Mouse (Mus musculus) monocyte, adult 5-6 weeks (primary cell): ENCODE measurements around the gene B230104I21Rik. TPM values are rescaled to one million over a fixed set of nuclear protein-coding genes. Genes with fewer than 3 reads are reported as not detected.

Source experiments
- ATAC-seq: fragments of 153-309, 156-312 bp; replicated peaks from 2 replicates; pipeline ENCODE4 v1.8.0; 2017; ENCODE audit warnings: mild to moderate bottlenecking; ENCODE audit not compliant: low TSS enrichment, insufficient number of reproducible peaks, severe bottlenecking, poor library complexity, low FRiP score
- total RNA-seq: library from RNA; stranded (forward); fragments of 200-1000, 200-491, 200-594 nt; gene quantifications from 3 replicates; pipeline ENCODE4 v1.2.3, GENCODE M21; 2017

Gene B230104I21Rik
- total RNA-seq, 1 experiment from 2014 or later: not detected

DNA sequence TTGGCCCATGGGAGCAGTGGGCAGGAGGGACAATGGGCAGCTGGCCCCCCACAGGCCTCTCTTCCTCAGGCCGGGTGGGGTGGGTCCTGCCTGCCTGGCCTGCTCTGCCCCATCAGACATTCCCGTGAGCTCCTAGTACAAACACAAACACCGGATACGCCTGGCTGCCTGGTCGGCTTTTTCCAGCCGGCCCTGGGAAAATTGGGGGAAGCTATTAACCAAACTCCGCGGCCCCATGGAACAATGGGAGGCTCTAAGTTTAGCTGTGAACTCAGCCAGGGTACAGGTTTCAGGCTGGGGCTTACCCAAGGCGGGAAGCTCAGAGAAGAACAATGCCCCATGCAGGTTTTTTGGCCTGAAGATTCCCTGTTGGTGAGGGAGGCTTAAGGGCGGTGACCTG lies 723 bp downstream of the B230104I21Rik start:
- ATAC-seq: no peak

DNA sequence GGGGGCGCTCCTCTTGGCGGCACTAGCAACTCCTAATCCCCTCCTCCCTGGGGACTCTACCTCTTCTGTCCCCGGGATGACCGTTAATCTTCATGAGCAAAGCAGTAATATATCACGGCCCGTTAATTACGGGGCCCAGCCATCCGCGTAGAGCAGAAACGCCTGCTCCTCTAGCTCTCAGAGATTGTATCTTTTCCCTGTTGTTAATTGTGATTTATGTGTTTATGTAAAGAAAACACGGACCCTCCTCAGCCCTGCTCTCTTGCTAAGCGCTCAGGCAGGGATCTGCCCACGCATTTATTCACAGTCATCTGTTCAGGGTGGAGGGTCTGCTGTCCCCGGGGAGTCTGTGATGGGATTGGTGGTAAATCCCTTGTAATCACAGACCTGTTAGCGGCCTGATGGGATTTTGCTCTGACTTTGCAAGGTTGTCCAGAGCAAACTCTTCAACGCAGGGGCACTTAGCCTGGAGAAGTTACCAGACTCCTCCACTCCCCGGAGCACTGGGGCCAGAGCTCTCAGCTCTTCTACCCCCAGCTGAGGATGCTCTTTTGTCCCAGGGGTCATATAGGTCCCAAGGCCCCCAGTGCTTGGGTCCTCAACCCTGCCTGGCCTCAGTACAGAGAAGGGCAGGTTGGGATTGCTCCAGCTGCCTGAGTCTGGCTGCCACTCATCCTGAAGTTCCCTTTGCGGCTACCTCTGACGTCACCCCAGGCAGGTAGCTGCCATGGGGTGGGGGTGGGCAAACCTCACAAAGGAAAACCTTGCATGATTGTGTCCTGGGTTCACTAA lies 11.0 kb downstream of the B230104I21Rik start:
- ATAC-seq: no peak

GRCm38 (mm10) chr4:154348197-154348786 lies 12.4 kb downstream of the B230104I21Rik start:
- no peak for ATAC-seq

DNA sequence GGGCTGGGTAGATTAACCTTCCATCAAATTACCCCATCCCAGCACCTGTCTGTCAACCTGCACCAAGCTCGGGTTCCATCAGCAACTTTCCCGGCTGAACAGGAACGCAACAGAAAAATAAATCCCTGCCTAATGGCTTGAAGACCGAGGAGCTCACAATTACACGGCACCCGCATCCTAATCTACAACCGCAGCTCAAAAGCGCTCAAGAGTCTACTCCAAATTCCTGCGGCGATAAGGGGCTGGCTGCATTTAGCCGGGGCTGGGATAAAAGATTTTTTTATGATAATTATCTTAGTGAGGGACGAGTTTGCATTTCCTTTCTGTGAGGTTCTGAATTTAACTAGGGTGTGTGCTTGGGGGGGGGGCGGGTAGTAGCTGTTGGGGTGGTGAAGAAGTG lies 16.3 kb downstream of the B230104I21Rik start:
- no peak for ATAC-seq

DNA sequence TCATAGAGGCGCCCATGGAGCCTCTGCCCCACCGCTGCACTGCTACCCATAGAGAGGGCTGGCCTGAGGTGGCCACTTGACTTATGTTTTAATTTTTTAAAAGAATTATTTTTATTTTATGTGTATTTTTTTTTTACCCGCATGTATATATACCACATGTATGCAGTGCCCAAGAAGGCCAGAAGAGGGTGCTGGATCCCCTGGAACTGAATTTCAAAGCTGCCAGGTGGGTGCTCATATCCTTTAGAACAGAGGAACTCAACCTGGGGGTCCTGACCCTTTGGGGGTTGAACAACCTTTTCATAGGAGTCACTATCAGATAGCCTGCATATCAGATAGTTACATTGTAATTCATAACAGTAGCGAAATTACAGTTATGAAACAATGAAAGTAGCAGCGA lies 19.5 kb downstream of the B230104I21Rik start:
- no peak for ATAC-seq

- ATAC-seq: no peak
These were observed 22.4 kb downstream of the B230104I21Rik start for GRCm38 (mm10) chr4:154358370-154358769.

- no peak for ATAC-seq
These were observed 22.9 kb downstream of the B230104I21Rik start for GRCm38 (mm10) chr4:154358816-154359215.

DNA sequence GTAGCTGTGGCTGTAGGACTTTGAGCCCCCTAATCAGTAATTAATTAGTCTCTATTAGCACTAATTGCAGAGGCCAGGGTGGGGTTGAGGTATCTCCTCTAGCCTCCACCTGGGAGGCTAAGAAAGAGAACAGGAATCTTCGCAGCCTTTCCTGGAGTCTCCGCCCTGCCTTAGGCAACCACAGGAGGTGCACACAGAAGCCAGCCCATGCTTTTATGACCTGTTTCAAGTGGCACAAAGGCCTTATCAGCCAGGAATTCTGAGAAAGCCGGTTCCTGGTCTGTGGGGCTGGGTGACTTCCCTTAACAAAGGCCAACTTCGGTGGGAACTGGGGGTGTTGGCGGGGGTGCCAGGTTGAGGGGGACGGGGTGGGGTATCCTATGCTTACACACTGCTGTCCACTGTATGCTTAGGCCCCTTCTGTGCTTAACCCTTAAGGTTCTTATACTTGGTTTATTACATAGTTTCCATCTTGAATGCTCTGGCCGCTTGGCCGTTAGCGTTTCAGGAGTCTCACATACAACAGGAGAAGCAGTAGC lies 23.9 kb downstream of the B230104I21Rik start:
- no peak for ATAC-seq

DNA sequence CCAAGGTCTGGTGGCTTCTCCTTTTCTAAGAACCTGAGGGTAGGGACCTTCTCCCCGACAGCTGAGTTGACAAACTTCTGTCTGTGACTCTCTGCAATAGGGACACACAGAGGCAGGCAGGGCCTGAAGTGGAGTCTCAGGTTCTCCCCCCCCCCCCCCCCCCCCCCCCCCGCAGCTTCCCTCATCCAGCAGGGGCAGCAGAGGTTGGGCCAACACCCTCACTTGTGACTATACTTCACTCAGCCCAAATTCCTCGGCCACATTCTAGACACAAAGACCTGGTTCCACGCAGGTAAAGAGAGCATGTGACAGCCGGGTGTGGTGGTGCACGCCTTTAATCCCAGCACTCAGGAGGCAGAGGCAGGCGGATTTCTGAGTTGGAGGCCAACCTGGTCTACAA lies 24.5 kb downstream of the B230104I21Rik start:
- no peak for ATAC-seq

DNA sequence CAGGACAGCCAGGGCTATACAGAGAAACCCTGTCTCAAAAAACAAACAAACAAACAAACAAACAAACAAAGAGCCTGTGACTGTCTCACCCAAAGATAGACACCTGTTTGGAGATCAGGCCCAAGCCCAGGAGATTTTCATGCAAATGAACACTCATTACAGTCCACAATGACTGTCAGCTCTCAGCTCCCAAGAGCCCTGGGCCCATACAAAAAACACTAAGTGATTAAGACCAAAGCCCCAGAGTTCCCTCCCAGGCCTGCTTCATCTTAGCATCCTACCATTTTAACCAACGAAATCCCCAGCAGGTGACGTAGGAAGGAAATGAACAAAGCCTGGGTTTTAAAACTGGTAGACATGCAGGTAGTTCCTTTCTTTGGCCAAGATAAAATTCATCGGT lies 24.9 kb downstream of the B230104I21Rik start:
- ATAC-seq: no peak

DNA sequence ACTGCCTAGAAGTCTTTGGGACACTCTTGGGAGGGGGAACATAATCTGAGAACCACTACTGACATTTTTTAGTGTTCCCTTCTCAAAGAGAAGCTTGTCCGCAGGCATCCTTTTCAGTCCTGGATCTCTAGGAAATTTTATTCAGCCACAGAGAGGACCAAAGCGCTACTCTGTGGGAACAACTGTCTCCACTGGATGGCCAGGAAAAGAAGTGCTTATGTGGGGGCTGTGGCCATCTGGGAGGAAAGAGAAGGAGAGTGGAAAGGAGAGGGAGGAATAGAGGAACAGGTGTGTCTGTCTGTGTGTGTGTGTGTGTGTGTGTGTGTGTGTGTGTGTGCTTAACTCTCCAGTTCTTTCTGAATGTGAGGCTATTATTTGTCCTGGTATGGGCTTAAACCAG lies 28.8 kb downstream of the B230104I21Rik start:
- ATAC-seq: no peak

DNA sequence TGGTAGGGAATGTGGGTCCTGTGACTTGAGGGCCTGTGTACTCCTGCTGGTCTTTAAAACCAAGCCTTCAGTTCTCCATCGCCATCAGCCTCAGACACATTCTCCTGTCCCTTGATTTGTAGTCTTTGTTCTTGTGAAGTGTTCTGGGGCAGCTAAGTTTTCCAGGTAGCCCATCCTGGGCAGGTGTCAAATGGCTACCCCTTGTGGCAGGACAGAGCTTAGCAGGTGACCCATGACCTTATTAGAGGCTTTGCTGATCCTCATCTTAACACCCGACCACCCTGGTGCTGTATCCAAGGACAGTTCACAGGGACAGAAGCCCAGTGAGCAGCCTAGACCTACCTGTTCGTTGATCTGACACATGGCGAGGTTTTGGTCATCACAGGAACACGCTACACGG lies 30.9 kb downstream of the B230104I21Rik start:
- ATAC-seq: no peak

GRCm38 (mm10) chr4:154369089-154369488 lies 33.2 kb downstream of the B230104I21Rik start:
- ATAC-seq: no peak

DNA sequence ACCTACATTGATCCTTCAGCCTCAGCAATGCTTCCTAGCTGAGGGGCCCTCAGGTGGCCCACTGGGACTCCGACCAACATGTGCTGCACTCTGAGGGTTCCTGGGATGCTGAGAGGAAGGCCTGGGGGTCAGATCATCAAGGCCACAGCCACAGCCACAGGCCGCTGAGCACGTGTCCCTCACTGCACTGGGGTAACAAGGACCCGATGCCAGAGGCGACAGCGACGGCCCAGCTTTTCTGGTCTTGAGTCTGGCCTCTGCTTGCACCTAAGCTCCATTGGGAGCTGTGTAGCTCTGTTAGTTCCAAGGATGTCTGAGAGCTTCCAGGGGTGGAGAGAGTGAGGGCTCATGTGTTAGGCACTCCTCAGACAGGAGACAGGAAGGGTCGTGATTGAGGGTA lies 34.9 kb downstream of the B230104I21Rik start:
- no peak for ATAC-seq

GRCm38 (mm10) chr4:154371542-154372247 lies 35.8 kb downstream of the B230104I21Rik start:
- no peak for ATAC-seq

DNA sequence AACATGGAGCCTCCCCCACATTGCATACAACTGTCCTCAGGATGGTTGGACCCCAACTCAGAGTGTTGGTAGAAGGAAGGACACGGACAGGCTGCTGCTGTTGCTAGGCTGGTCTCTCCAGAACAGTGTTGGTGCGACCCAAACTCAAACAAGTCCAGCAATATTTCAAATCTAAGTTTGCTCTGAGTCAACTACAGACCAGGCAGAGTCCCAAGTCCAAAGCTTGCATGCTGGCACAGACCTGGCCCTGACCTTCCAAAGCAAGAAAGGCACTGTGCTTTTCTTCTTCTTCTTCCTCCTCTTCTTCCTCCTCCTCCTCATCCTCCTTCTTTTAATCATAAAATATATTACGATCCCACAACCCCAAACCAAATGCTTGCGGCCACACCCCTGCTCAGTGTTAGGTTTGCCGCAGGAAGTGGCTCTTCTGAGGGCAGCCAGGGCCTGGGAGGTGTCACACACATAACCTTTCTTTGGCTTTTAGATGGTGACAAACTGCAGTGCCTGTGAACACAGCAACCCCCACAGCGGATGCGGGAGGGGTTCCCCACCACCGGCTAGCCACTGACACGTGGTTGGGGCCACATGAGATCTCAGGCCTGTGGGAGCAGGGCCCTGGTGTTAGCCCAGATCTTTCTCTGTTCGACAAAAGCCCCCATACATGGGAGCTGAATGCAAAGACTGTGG lies 40.2 kb downstream of the B230104I21Rik start:
- ATAC-seq: no peak

DNA sequence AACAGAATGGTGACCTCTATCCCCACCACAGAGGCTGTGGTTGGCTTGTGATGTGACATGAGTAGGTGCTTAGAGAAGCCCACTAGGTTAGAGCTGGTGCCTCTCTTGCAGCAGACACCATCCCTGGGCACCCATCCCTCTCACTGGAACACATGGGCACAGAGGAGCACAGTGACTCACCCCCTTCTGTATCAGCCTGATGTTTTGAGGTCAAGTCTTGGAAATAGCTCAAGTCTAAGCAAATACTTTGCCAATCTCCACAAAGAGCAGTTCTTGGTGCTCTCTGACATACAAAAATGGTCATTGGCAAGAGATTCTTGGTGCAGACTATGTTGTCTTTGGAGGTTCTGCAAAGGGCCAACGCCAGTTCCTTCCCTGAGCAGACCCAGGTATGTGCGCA lies 42.9 kb downstream of the B230104I21Rik start:
- no peak for ATAC-seq

- ATAC-seq: no peak
These were observed 49.3 kb downstream of the B230104I21Rik start for GRCm38 (mm10) chr4:154385208-154385607.

DNA sequence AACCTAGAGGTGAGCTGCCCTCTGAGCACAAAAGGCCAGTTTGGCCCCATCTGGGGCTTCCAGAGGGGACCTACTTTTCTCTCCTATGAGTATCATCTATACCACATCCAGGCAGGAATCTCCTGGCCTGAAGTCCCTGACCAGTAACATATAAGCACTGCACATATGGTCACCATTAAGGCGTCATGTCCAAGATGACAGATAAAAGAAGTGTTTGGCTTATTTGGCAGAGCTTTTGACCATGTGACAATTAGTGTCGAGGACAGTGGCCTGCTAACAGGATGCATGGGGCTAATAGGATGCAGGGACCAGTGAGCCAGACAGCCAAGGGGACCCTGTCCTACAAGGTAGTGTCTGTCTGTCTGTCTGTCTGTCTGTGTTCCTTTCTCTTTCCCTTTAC lies 50.0 kb downstream of the B230104I21Rik start:
- ATAC-seq: no peak
